Mouse (Mus musculus) layer of hippocampus, adult 2 months (tissue): ENCODE data around the gene Txndc17. TPM values are rescaled to one million over a fixed set of nuclear protein-coding genes. Genes with fewer than 3 reads are reported as not detected.
"Not testable (repeated sequence)": the region's sequence is repeated elsewhere in the genome, so short reads cannot be mapped to it uniquely, and the experiment has no call there.

ENCODE experiments used
- DNase-seq, 2 experiments: peaks; one replicate each; pipeline ENCODE4 v3.0.0; 2022; ENCODE audit warnings: low spot score in 2 of 2
- H3K27ac ChIP-seq: fragments of 200-600 bp; 2 replicates; pipeline ENCODE4 v1.8.1; 2022
- H3K4me3 ChIP-seq: fragments of 200-600 bp; 2 replicates; pipeline ENCODE4 v1.8.1; 2022; ENCODE audit warnings: mild to moderate bottlenecking
- CTCF ChIP-seq: fragments of 200-600 bp; conservative IDR thresholded peaks from 2 replicates; pipeline ENCODE4 v1.8.1; 2022; ENCODE audit warnings: antibody characterized with exemption, mild to moderate bottlenecking, moderate library complexity
- long read RNA-seq, 2 experiments: library from polyadenylated mRNA; stranded (forward); transcript quantifications; one replicate each; pipeline ENCODE4 v2.0.0; 2021; ENCODE audit warnings: borderline mapping rate in 2 of 2
- total RNA-seq, 2 experiments: library from RNA; stranded (reverse); gene quantifications; 2 replicates each; pipeline ENCODE4 v1.2.3; 2021

Gene Txndc17
- total RNA-seq = 10 to 100 TPM; 30.8 to 31.1 TPM
- long read RNA-seq, experiment 1, transcript Txndc17-201 (4 exons, 981 nt) = major isoform, 22 of 22 reads
- long read RNA-seq, experiment 1, partial matches to known transcripts = 0 of 22 reads
- long read RNA-seq, experiment 1, other reads (novel, unspliced or antisense) = 0 of 22 reads
- long read RNA-seq, experiment 2, transcript Txndc17-201 (4 exons, 981 nt) = major isoform, 31 of 33 reads
- long read RNA-seq, experiment 2, partial matches to known transcripts = 0 of 33 reads
- long read RNA-seq, experiment 2, other reads (novel, unspliced or antisense) = 2 of 33 reads

DNA sequence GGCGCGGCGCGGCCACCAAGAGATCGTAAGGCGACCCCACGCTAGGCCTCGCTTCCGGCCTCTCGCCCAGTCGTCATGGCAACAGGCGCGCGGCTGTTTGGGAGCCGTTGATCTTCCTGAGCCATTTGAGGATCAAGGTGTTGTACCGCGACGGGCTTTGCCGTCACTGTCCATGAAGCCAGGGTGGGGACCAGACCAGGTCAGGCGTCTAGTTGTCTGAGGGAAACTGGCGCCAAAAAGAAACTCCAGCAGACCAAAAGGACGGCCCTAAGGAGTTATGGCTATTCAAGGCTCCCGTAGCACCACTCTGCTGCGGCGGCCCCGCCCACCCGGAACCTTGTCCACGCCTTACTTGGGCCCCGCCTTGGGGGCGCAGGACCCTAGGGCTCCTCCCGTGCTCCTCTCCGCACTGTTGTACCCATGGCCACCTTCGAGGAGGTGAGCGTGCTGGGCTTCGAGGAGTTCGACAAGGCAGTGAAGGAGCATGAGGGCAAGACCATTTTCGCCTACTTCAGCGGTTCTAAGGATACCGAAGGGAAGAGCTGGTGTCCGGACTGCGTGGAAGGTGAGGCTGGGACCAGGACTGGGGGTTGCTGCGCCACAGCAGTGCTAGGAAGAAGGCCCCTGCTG lies at the start of gene Txndc17, which contains the start of gene 4933427D14Rik:
Gene Txndc17, plus strand, starts transcription at position 344 of the 630 bp plus-strand sequence.
Gene 4933427D14Rik, minus strand, starts transcription at position 256 of the 630 bp plus-strand sequence.
- Histone ChIP-seq H3K27ac (peak within 1 kb of the TSS; percentile 92), H3K4me3 (peak within 1 kb of the TSS; percentile 92)
- TF ChIP-seq CTCF = no peak
- peak; percentile 85 to 87 for DNase-seq

DNA sequence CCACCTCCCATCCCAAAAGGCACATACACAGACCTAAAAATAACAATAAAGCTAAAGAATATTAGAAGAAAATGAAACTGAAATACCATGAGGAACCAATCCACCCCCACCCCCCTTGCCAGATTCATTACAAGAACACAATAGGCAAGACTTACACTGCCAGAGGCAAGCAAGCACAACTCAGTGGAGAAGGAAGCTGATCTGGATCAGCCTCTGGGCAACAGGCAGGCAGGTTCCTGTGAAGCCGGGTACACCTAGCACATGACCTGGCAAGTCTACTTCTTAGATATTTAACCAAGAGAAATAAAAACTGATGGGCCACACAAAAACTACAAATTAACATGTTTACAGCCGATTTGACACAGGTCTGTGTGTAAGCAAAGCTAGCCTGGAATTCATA lies 44.1 kb upstream of the Txndc17 start:
- Histone ChIP-seq H3K27ac (no peak overlapping the region), H3K4me3 (no peak overlapping the region)
- TF ChIP-seq CTCF = no peak
- DNase-seq = no peak

DNA sequence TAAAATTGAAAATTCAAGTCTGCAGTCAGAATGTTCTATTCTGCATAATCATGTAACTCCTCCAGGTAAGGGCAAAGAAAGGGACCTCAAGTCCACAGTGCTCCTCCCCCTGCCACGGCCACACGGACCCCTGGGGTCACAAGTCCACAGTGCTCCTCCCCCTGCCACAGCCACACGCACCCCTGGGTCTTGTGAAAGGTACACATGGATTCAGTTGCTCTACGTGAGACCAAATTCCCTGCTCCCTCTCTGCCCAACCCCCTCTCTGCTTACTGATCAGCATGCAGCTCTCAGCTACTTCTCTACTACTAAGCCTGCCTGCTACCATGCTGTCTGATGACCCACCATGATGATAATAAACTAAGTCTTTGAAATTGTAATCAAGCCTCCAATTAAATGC lies 37.5 kb upstream of the Txndc17 start:
- DNase-seq = no peak
- no peak for TF ChIP-seq CTCF
- no peak overlapping the region for H3K27ac ChIP-seq
- H3K4me3 ChIP-seq = no peak overlapping the region

GRCm38 (mm10) chr11:72171906-72172305 lies 35.4 kb upstream of the Txndc17 start:
- not testable (repeated sequence) for DNase-seq, H3K27ac ChIP-seq, H3K4me3 ChIP-seq

DNA sequence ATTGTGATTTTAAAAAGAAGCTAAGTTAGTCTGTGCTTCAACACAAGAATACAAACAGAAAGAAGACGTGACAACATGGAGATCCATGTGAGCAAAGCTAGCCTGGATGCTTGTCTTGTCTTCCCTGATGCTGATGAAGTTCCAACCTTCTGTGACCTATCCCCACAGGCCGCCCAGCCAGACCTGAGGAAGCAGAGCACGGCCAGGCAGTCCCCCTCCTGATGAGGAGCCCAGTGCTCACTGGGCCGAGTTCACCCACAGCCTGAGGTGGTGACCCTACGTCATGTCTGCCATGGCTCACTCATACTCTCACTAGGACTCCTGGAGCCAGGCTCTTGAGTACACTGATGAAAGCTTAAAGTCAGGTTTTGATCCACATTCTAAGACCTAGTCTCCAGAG lies 33.8 kb upstream of the Txndc17 start:
- no peak for TF ChIP-seq CTCF
- Histone ChIP-seq H3K4me3 (no peak overlapping the region), H3K27ac (no peak overlapping the region)
- DNase-seq = no peak

DNA sequence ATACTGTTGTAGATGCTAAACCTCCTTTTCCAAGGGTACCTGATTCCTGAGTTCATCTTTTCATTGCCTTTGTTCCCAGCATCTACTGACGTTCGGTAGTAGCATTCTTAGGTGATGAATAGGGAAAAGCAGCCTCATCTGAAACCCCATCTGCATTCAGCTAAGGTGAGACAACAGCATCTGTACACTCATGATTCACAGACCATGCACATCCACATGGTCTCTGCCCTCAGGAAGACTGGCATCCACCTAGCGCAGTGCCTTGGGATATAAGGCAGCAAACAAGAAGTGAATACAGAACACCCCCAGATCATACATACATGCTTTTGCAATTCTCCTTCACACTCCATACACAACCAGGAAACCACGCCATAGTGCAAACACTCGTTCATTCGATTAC lies 32.6 kb upstream of the Txndc17 start:
- Histone ChIP-seq H3K27ac (no peak overlapping the region), H3K4me3 (no peak overlapping the region)
- TF ChIP-seq CTCF = no peak
- DNase-seq = no peak

GRCm38 (mm10) chr11:72175966-72176365 lies 31.4 kb upstream of the Txndc17 start:
- peak overlapping the region; percentile 43; the same call in 1 of the 2 replicates for H3K27ac ChIP-seq
- no peak overlapping the region for H3K4me3 ChIP-seq
- no peak for DNase-seq
- no peak for TF ChIP-seq CTCF

GRCm38 (mm10) chr11:72176553-72176952 lies 30.8 kb upstream of the Txndc17 start:
- H3K27ac ChIP-seq = peak overlapping the region; percentile 43; the same call in 1 of the 2 replicates
- DNase-seq = no peak
- H3K4me3 ChIP-seq = no peak overlapping the region
- no peak for TF ChIP-seq CTCF

GRCm38 (mm10) chr11:72180556-72180955 lies 26.8 kb upstream of the Txndc17 start:
- no peak overlapping the region for H3K4me3 ChIP-seq
- TF ChIP-seq CTCF = no peak
- no peak for DNase-seq
- no peak overlapping the region for H3K27ac ChIP-seq

DNA sequence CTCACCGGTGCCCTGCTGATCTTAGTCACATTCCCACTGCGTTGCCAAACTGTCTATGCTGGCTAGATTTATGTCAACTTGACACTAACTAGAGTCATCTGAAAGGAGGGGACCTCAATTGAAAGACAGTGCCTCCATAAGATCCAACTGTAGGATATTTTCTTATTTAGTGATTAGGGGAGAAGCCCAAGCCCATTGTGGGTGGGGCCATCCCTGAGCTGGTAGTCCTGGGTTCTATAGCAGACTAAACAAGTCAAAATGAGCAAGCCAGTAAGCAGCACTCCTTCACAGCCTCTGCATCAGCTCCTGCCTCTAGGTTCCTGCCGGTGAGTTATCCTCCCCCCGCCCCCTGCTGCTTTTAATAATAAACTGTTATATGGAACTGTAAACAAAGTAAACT lies 26.2 kb upstream of the Txndc17 start:
- no peak for DNase-seq
- TF ChIP-seq CTCF = no peak
- no peak overlapping the region for H3K4me3 ChIP-seq
- no peak overlapping the region for H3K27ac ChIP-seq

- DNase-seq = no peak
- H3K27ac ChIP-seq = no peak overlapping the region
- no peak for TF ChIP-seq CTCF
- no peak overlapping the region for H3K4me3 ChIP-seq
Observed at GRCm38 (mm10) chr11:72184252-72184651, 23.1 kb upstream of the Txndc17 start.

DNA sequence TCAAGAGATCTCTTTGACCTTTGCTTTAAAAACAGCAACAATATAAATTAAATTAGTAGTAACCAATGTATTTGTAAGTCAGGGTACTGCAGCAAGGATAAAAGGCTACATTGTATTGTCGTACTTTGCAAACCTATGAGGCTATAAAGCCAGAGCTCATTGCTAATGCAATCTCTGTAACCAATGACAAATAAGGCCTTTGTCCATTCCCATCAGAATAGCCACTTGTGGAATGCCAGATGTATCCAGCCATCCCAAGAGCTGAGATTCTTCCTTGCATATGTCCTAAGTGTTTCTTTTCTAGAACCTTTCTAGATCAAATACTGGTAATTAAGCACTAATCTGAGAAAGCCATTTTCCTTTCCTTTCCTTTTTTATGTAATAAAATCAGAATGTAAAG lies 16.5 kb upstream of the Txndc17 start:
- no peak for TF ChIP-seq CTCF
- no peak for DNase-seq
- Histone ChIP-seq H3K27ac (peak overlapping the region; percentile 68), H3K4me3 (no peak overlapping the region)

DNA sequence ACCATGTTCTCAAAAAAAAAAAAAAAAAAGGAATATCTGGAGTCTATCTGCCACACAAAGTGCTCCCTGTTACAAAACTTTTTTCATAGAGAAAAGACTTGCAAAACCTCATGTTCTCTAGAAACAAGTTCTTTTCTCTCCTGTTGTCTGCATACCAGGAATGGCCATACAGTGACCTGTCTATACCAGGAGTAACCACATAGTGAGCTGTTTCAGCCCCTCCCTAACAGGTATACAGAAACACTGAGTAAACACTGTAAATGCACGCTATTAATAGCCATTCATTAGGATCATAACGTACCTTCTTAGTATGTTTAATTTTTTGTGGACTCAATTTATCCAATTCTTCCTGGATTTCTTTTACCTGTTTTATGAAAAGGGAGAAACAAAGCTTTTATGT lies 13.1 kb upstream of the Txndc17 start:
- Histone ChIP-seq H3K4me3 (no peak overlapping the region), H3K27ac (no peak overlapping the region)
- no peak for TF ChIP-seq CTCF
- no peak for DNase-seq

- Histone ChIP-seq H3K27ac (peak overlapping the region; percentile 19; the same call in 1 of the 2 replicates), H3K4me3 (no peak overlapping the region)
- TF ChIP-seq CTCF = no peak
- DNase-seq = no peak
Observed at GRCm38 (mm10) chr11:72196506-72196905, 10.8 kb upstream of the Txndc17 start.
